Mouse (Mus musculus): ENCODE measurements at regions not wholly inside any gene's neighbourhood (a gene's known extent, or its start where the extent isn't known, plus 50 kb on each side); places are given as distances from the start of the nearest gene placed in this dataset.

DNA sequence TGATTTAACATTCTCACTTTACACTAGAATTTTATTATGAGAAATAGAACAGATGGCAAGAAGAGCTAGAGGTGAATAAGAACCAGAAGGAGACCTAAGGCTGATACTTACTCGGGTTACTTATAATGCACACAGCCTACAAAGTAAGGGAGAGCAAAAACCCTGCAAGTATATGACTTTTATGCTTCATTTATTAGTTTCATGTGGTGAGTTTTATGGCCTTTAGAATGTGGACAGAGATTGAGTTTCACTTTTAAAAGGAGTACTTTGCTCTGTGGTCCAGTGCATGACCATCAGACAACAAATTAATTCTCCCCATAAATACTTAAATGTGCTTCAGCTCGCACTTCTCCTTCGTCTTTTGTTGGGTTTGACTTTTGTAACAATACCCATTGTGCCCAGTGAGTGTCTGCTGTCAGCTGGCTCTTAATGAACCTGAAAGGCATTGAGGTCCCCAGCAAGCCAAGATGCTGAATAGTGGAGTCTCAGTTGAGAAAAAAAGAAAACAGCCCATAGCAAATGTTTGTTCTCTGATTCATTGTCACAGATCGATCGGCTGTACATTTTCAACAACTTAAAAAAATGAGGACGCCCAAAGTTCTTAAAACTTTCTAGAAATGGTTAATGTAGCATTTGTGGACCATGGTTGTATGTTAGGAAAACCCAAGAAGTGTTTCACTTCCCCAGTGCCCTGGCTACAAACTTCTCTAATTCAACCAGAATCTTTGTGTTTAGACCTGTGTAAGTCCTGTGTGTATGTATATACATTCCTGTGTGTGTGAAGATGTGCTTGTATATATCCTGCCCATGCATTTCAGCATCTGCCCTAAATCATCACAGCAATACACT is 194.5 kb downstream of the Gm5426 start:
- TF ChIP-seq CHD1 (IDR thresholded peaks at IDR 0.05; ENCODE audit: low read depth, low read length) (no peak), POLR2A (IDR thresholded peaks at IDR 0.05; ENCODE audit: control insufficient read depth in 1 of 2, insufficient read depth in 1 of 2, low read depth in 1 of 2, low read length in 2 of 2, poor library complexity in 1 of 2) (no peak), MYB (IDR thresholded peaks at IDR 0.05; ENCODE audit: low read depth, low read length) (no peak), ZKSCAN1 (IDR thresholded peaks at IDR 0.05; ENCODE audit: low read depth, low read length) (no peak), BHLHE40 (IDR thresholded peaks at IDR 0.05; ENCODE audit: borderline replicate concordance, low read depth, low read length) (no peak), NRF1 (IDR thresholded peaks at IDR 0.05; ENCODE audit: insufficient read depth, low read depth, low read length, poor library complexity, severe bottlenecking) (no peak), HCFC1 (IDR thresholded peaks at IDR 0.05; ENCODE audit: low read depth, low read length) (no peak), ZNF384 (IDR thresholded peaks at IDR 0.05; ENCODE audit: low read depth, low read length) (no peak)
- H3K4me1 ChIP-seq (ENCODE audit: control insufficient read depth in 1 of 2, insufficient read depth in 2 of 2, low read length in 2 of 2) = no peaks in the 10 kb centered on the region
- no peaks in the 10 kb centered on the region for H3K27me3 ChIP-seq (ENCODE audit: control insufficient read depth in 1 of 2, insufficient read depth in 2 of 2, low read length in 2 of 2)
- no peaks in the 10 kb centered on the region for H3K36me3 ChIP-seq (ENCODE audit: control insufficient read depth in 1 of 2, insufficient read depth in 2 of 2, low read length in 2 of 2)
- no peak overlapping the region for H3K9ac ChIP-seq (ENCODE audit: control insufficient read depth, low read depth, low read length, poor library complexity, severe bottlenecking)
- no peak overlapping the region for H3K4me3 ChIP-seq (ENCODE audit: control insufficient read depth in 1 of 2, insufficient read depth in 1 of 2, low read depth in 2 of 2, low read length in 2 of 2)
- H3K79me2 ChIP-seq (ENCODE audit: control insufficient read depth, insufficient read depth, low read length, poor library complexity) = no peaks in the 10 kb centered on the region
- H3K9me3 ChIP-seq (replicated peaks; ENCODE audit: insufficient read depth, low read length) = no peaks in the 10 kb centered on the region
- no peak for DNase-seq (ENCODE audit: low read depth, low spot score)
- no peak overlapping the region for H3K27ac ChIP-seq (ENCODE audit: control insufficient read depth, low read depth, low read length)

DNA sequence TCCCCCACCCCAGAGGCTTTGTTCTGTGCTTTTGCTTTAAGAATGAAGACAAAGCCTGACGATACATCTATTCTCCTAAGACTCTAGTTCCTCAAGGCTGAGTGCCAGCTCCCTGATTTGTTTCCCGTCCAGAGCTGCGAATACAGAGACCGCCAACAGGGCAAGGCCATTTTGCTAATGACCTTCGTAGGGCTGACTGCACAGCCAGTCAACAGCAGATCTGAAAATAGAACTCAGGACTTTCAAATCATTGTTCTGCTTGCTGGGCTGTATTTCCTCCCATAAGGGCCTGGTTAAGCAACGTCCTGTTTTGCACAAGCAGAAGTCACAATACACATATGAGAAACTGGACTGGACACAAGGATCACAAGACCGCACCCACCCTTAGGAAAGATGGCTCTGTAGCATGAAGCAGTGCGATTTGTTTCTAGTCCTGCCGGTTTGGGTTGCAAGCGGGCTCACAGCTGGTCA is 196.4 kb downstream of the Gm5426 start:
- no peaks in the 10 kb centered on the region for H3K79me2 ChIP-seq (ENCODE audit: control insufficient read depth, insufficient read depth, low read length, poor library complexity)
- no peak overlapping the region for H3K27ac ChIP-seq (ENCODE audit: control insufficient read depth, low read depth, low read length)
- no peaks in the 10 kb centered on the region for H3K4me1 ChIP-seq (ENCODE audit: control insufficient read depth in 1 of 2, insufficient read depth in 2 of 2, low read length in 2 of 2)
- H3K9ac ChIP-seq (ENCODE audit: control insufficient read depth, low read depth, low read length, poor library complexity, severe bottlenecking) = no peak overlapping the region
- no peaks in the 10 kb centered on the region for H3K36me3 ChIP-seq (ENCODE audit: control insufficient read depth in 1 of 2, insufficient read depth in 2 of 2, low read length in 2 of 2)
- DNase-seq (ENCODE audit: low read depth, low spot score) = no peak
- no peak for TF ChIP-seq BHLHE40 (IDR thresholded peaks at IDR 0.05; ENCODE audit: borderline replicate concordance, low read depth, low read length)
- no peaks in the 10 kb centered on the region for H3K9me3 ChIP-seq (replicated peaks; ENCODE audit: insufficient read depth, low read length)
- no peaks in the 10 kb centered on the region for H3K27me3 ChIP-seq (ENCODE audit: control insufficient read depth in 1 of 2, insufficient read depth in 2 of 2, low read length in 2 of 2)
- no peak overlapping the region for H3K4me3 ChIP-seq (ENCODE audit: control insufficient read depth in 1 of 2, insufficient read depth in 1 of 2, low read depth in 2 of 2, low read length in 2 of 2)

GRCm38 (mm10) chr10:96333224-96333623 is 196.8 kb downstream of the Gm5426 start:
- DNase-seq (ENCODE audit: low read depth, low spot score) = no peak
- Histone ChIP-seq H3K4me1 (ENCODE audit: control insufficient read depth in 1 of 2, insufficient read depth in 2 of 2, low read length in 2 of 2) (no peaks in the 10 kb centered on the region), H3K36me3 (ENCODE audit: control insufficient read depth in 1 of 2, insufficient read depth in 2 of 2, low read length in 2 of 2) (no peaks in the 10 kb centered on the region), H3K27me3 (ENCODE audit: control insufficient read depth in 1 of 2, insufficient read depth in 2 of 2, low read length in 2 of 2) (no peaks in the 10 kb centered on the region), H3K9me3 (replicated peaks; ENCODE audit: insufficient read depth, low read length) (no peaks in the 10 kb centered on the region), H3K9ac (ENCODE audit: control insufficient read depth, low read depth, low read length, poor library complexity, severe bottlenecking) (no peak overlapping the region), H3K79me2 (ENCODE audit: control insufficient read depth, insufficient read depth, low read length, poor library complexity) (no peaks in the 10 kb centered on the region), H3K4me3 (ENCODE audit: control insufficient read depth in 1 of 2, insufficient read depth in 1 of 2, low read depth in 2 of 2, low read length in 2 of 2) (no peak overlapping the region), H3K27ac (ENCODE audit: control insufficient read depth, low read depth, low read length) (no peak overlapping the region)
- TF ChIP-seq ZMIZ1 (IDR thresholded peaks at IDR 0.05; ENCODE audit: low read depth, low read length) = no peak
- TF ChIP-seq RAD21 (IDR thresholded peaks at IDR 0.05; ENCODE audit: low read depth, low read length) = no peak
- TF ChIP-seq KAT2A (conservative IDR thresholded peaks at IDR 0.05; ENCODE audit: low read depth, low read length) = no peak
- no peak for TF ChIP-seq CHD1 (IDR thresholded peaks at IDR 0.05; ENCODE audit: low read depth, low read length)
- no peak for TF ChIP-seq ELF1 (IDR thresholded peaks at IDR 0.05; ENCODE audit: low read depth, low read length)
- no peak for TF ChIP-seq TAL1 (IDR thresholded peaks at IDR 0.05; ENCODE audit: low read length)
- no peak for TF ChIP-seq MYB (IDR thresholded peaks at IDR 0.05; ENCODE audit: low read depth, low read length)
- no peak for TF ChIP-seq POLR2AphosphoS5 (IDR thresholded peaks at IDR 0.05; ENCODE audit: borderline replicate concordance, low read depth, low read length)
- TF ChIP-seq MXI1 (IDR thresholded peaks at IDR 0.05; ENCODE audit: low read depth, low read length) = no peak
- no peak for TF ChIP-seq MAX (IDR thresholded peaks at IDR 0.05; ENCODE audit: low read length)
- no peak for TF ChIP-seq TCF12 (IDR thresholded peaks at IDR 0.05; ENCODE audit: low read depth, low read length)
- TF ChIP-seq TBP (IDR thresholded peaks at IDR 0.05; ENCODE audit: low read depth, low read length) = no peak
- TF ChIP-seq POLR2A (IDR thresholded peaks at IDR 0.05; ENCODE audit: control insufficient read depth in 1 of 2, insufficient read depth in 1 of 2, low read depth in 1 of 2, low read length in 2 of 2, poor library complexity in 1 of 2) = no peak
- TF ChIP-seq ZNF384 (IDR thresholded peaks at IDR 0.05; ENCODE audit: low read depth, low read length) = no peak
